Mouse (Mus musculus): Measurements from ENCODE around the gene Hist1h2af.

- no peak for TF ChIP-seq CTCF (IDR thresholded peaks at IDR 0.05; ENCODE audit: borderline replicate concordance, insufficient read depth, low read depth, low read length)
- TF ChIP-seq POLR2A (IDR thresholded peaks at IDR 0.05; ENCODE audit: borderline replicate concordance, insufficient read depth, low read length): no peak
Observed at GRCm38 (mm10) chr13:23541497-23541896, 7.8 kb downstream of the Hist1h2af start.

Data from cerebellum, adult 2 months (tissue).